Mouse (Mus musculus): ENCODE results near the gene Spire2.
"Not testable (repeated sequence)": the region's sequence is repeated elsewhere in the genome, so short reads cannot be mapped to it uniquely, and the experiment has no call there.

Gene Spire2

DNA sequence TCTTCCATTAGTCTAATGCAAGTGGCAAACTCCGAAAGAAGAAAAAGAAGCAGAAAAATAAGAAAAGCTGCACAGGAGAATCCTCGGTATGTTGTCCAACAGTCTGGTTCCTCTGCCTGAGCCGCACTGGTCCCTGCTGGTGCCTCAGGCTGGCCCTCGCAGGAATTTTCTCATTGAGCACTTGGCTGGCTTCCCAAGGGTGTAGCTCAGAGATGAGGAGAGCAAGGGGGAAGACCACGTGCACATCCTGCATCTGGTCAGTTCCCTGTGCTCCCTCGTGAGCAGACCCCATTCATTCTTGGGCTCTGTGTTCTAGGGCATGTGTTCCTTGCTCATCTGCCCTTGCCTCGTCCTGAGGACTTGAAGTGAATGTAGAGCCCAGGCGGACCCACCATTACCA, 50.0 kb downstream of the Spire2 start:
- no peak for DNase-seq (ENCODE audit: low spot score)

DNA sequence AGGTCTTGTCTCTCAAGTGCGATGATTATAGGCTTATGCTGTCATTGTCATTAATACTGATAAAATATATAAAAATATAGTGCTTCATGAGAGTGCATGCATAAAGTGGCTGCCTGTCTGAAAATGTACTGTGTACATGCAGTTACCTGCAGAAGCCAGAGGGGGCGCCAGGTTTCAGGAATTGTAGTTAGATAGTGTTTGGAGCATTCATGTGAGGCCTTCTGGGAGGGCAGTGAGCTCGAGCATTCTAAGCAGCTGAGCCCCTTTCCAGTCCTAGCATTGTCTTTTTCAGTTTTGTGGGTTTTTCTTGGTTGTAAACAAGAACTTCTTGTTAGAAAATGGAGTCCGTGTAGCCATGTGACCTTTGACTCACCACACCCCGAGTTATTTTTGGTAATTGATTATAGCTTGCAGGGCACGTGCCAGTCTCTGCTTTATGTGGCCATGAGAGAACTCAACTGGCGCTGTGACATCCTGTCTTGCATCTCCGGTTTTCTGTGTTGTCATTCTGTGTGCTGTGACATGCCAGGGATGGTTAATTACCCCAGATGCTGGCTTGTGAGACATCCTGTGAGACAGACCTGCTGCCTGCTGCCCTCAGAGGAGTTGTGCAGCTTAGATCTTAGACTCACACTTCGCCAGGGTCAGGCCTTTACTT, 52.5 kb downstream of the Spire2 start:
- DNase-seq (ENCODE audit: low spot score) = no peak

DNA sequence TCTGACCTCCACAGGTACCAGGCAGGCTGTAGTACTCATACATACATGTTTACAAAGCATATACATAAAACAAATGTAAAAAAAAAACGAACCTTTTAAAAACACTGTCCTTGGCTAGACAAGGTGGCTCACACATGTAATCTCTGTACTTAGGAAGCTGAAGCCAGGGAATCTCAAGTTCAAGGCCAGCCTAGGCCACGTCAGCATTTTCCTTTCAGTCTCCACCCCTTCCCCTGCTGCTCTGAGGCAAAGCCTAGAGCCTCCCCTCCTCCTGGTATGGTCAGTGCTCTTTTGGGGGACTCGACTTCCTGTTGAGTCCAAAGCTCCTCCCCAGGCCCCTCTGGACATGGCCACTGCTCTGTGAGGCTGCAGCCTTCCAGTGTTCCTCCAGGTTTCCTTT, 54.5 kb downstream of the Spire2 start:
- no peak for DNase-seq (ENCODE audit: low spot score)

- no peak for DNase-seq (ENCODE audit: low spot score)
Measured at GRCm38 (mm10) chr8:123387801-123388200, 55.3 kb downstream of the Spire2 start.

DNA sequence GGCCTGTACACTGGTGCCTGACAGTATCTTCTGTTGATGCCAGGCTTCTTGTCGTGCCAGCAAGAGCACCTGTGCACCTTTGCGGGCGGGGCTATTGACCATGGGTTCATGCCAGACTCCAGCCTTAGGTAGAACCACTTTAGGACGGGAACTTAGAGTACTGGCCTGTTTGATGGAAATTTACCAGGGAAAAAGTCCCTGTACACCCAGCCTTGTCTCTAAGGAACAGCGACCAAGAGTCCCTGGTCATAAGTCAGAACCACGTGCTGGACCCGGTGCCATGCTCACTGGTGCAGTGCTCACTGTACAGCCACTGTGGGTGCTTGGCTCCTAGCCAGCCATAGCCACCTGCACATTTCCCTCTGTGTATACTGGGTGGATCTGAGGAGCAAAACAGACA, 56.5 kb downstream of the Spire2 start:
- no peak for DNase-seq (ENCODE audit: low spot score)

- DNase-seq (ENCODE audit: low spot score) = no peak
Measured at GRCm38 (mm10) chr8:123398308-123398707, 65.8 kb downstream of the Spire2 start.

- no peak for DNase-seq (ENCODE audit: low spot score)
Measured at GRCm38 (mm10) chr8:123401936-123402335, 69.4 kb downstream of the Spire2 start.

GRCm38 (mm10) chr8:123402730-123403326, 70.3 kb downstream of the Spire2 start:
- no peak for DNase-seq (ENCODE audit: low spot score)

DNA sequence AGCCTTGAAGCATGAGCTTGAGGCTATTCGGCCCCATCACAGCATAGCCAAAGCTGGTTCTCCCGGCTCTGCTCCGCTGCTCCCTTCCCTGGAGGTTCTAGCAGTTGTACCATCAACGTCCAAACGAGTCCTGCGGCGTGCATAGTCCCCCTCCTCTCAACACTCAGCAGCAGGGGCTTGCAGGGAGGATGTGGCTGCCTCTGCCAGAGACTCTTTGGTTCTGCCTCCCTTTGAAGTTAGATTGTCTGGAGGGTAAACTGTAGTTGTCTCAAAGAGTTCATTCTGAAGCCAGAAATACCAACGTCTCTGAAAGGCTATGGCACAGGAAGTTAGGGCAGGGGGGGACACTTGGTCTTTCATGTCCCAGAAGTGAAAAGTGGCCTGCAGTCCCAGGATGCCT, 72.0 kb downstream of the Spire2 start:
- no peak for DNase-seq (ENCODE audit: low spot score)

GRCm38 (mm10) chr8:123406786-123407185, 74.3 kb downstream of the Spire2 start, which contains the start of gene Mc1r:
TSS of gene Mc1r (plus strand) at chr8:123407107.
- DNase-seq (ENCODE audit: low spot score) = no peak

- DNase-seq (ENCODE audit: low spot score) = no peak
Measured at GRCm38 (mm10) chr8:123407612-123408011, 75.1 kb downstream of the Spire2 start.

DNA sequence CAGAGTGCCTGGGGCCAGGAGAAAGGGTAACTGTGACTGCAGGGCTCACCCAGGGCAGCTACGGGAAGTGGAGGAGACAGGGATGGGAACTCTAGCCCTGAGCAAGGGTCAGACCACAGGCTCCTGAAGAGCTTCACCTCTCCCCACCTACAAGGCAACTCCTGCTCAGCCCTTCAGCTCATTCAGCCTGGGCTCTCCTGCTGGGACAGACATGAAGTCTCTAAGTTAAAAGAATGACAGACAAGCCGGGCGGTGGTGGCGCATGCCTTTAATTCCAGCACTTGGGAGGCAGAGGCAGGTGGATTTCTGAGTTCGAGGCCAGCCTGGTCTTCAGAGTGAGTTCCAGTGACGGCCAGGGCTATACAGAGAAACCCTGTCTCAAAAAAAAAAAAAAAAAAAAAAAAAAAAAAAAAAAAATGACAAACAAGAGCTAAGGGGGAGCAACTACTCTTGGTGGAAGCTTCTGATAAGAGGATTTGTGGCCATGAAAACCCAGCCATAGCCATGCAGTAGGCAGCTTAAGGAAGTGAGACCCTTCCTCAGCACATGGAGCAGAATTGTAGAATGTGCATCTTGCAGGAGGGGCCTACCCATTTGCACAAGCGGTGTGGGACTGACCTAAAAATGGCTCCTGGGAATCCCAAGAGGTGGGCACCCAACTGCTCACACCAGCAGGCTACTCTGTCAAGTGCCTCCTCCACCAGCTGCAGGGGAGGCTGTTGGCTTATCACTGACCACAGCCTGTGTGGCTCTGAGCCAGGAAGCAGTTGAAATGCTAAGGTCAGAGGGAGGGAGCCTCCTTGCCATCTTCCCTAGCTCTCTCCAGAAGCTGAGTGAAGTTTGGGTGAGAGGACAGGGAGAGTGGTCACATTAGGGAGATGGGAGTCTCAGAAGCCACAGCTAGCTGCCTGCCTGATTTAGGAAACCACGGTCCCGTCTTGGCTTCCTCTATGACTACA, 76.4 kb downstream of the Spire2 start:
- peak; percentile 71 for DNase-seq (ENCODE audit: low spot score)

- DNase-seq (ENCODE audit: low spot score) = peak; percentile 53
Measured at GRCm38 (mm10) chr8:123410049-123410587, 77.6 kb downstream of the Spire2 start.

- no peak for DNase-seq (ENCODE audit: low spot score)
Measured at GRCm38 (mm10) chr8:123410788-123411187, 78.3 kb downstream of the Spire2 start.

- DNase-seq (ENCODE audit: low spot score) = peak; percentile 72
Measured at GRCm38 (mm10) chr8:123411246-123411645, 78.7 kb downstream of the Spire2 start, which contains the start of gene Tubb3. TSS of gene Tubb3 (plus strand) at chr8:123411424.

- DNase-seq (ENCODE audit: low spot score) = no peak
Measured at GRCm38 (mm10) chr8:123411781-123412327, 79.3 kb downstream of the Spire2 start.

GRCm38 (mm10) chr8:123412560-123413170, 80.2 kb downstream of the Spire2 start:
- no peak for DNase-seq (ENCODE audit: low spot score)

GRCm38 (mm10) chr8:123414255-123414654, 81.7 kb downstream of the Spire2 start:
- DNase-seq (ENCODE audit: low spot score) = no peak

- not testable (repeated sequence) for DNase-seq (ENCODE audit: low spot score)
Measured at GRCm38 (mm10) chr8:123414997-123415696, 82.6 kb downstream of the Spire2 start.

DNA sequence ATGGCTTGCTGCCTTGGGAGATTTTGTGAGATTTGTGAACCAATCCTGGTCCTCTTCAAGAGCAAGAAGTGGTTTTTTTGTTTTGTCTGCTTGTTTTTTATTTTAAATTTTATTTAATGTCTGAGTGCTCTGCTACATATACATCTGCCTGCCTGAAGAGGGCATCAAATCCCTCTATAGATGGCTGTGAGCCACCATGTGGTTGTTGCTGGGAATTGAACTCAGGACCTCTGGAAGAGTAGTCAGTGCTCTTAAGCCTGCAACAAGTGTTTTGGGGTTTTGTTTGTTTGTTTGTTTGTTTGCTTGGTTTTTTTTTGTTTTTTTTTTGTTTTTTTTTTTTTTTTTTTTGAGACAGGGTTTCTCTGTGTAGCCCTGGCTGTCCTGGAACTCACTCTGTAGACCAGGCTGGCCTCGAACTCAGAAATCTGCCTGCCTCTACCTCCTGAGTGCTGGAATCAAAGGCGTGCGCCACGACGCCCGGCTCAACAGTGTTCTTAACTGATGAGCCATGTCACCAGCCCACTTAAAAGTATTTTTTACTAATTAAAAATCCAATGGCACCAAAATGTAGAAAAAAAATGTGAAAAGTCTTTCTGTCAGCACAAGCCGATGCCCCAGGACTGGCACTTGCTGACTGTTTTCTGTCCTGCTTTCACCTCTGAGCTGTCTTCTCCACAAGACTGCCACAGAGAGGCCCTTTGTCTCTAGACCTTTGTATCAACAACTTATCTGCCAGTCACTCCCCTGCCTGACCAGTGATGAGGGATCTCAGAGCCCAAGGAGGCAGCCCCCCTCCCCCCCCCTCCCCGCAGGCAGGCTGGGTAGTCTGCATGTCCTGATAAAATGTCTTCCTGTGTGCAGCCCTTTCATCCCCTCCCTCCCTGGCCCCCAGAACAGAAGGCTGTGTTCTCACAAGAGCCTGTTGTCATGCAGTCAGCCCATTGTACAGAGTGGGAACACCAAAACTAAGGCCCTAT, 83.7 kb downstream of the Spire2 start:
- DNase-seq (ENCODE audit: low spot score) = peak; percentile 74
